8 mouse cellular contexts compared by ENCODE assay signal in genomic region chr17:83854284-83854918, GRCm38 (mm10). TPM values are rescaled to one million over a fixed set of nuclear protein-coding genes. Genes with fewer than 3 reads are reported as not detected.
DNase-seq lines count a peak whose midpoint lies in the region; ATAC-seq and TF ChIP-seq lines count a peak whose summit lies in the region.

No protein-coding gene starts in this region.

- no peaks in the 10 kb centered on the region for H3K36me3 ChIP-seq in forebrain, embryonic 10.5 days (replicated peaks)
- no peaks in the 10 kb centered on the region for H3K36me3 ChIP-seq in forebrain, embryonic 12.5 days (replicated peaks)
- H3K36me3 ChIP-seq in thymus, adult 2 months (ENCODE audit: control insufficient read depth, insufficient read depth, low read length) = no peaks in the 10 kb centered on the region
- H3K36me3 ChIP-seq in hindbrain, postnatal 0 days (ENCODE audit: insufficient read depth, low read length) = no peaks in the 10 kb centered on the region

- TF ChIP-seq CTCF in thymus, adult 2 months (IDR thresholded peaks at IDR 0.05; ENCODE audit: borderline replicate concordance, control insufficient read depth, extremely low read depth, insufficient read depth, low read length, poor library complexity) = no peak
- TF ChIP-seq CTCF in hindbrain, postnatal 0 days (IDR thresholded peaks at IDR 0.05; ENCODE audit: low read depth) = 0 out of 2 replicates have a peak, but pooled peaks have one; percentile 1

- no peak overlapping the region for H3K27ac ChIP-seq in forebrain, embryonic 10.5 days
- H3K27ac ChIP-seq in forebrain, embryonic 12.5 days = no peak overlapping the region
- no peak overlapping the region for H3K27ac ChIP-seq in thymus, adult 2 months (ENCODE audit: control insufficient read depth, insufficient read depth, low read length)
- H3K27ac ChIP-seq in hindbrain, postnatal 0 days = no peak overlapping the region

- H3K27me3 ChIP-seq in forebrain, embryonic 10.5 days (ENCODE audit: poor library complexity, severe bottlenecking) = peaks cover 9% of the 10 kb centered on the region; the same call in 1 of the 2 replicates
- peaks cover 4% of the 10 kb centered on the region; the same call in 1 of the 2 replicates for H3K27me3 ChIP-seq in forebrain, embryonic 12.5 days
- H3K27me3 ChIP-seq in thymus, adult 2 months (ENCODE audit: control insufficient read depth, insufficient read depth, low read length) = no peaks in the 10 kb centered on the region
- H3K27me3 ChIP-seq in hindbrain, postnatal 0 days (ENCODE audit: insufficient read depth, low read length) = no peaks in the 10 kb centered on the region

- no peak overlapping the region for H3K9ac ChIP-seq in forebrain, embryonic 12.5 days
- H3K9ac ChIP-seq in hindbrain, postnatal 0 days (replicated peaks; ENCODE audit: low read length) = no peak overlapping the region

- peak; percentile 42 for DNase-seq in forebrain, embryonic 10.5 days (ENCODE audit: extremely low spot score, low spot score)
- DNase-seq in thymus, postnatal 14 days = peak; percentile 47
- no peak for DNase-seq in thymus, adult 2 months
- no peak for DNase-seq in hindbrain, postnatal 0 days (ENCODE audit: low spot score)
- no peak for DNase-seq in layer of hippocampus, postnatal 10 days (ENCODE audit: low spot score in 2 of 2)
- DNase-seq in adipocyte (ENCODE audit: low spot score) = no peak

- H3K9me3 ChIP-seq in forebrain, embryonic 10.5 days = no peaks in the 10 kb centered on the region
- no peaks in the 10 kb centered on the region for H3K9me3 ChIP-seq in forebrain, embryonic 12.5 days
- no peaks in the 10 kb centered on the region for H3K9me3 ChIP-seq in hindbrain, postnatal 0 days (ENCODE audit: low read length)

- peaks cover 14% of the 10 kb centered on the region for H3K4me1 ChIP-seq in forebrain, embryonic 10.5 days
- peaks cover 10% of the 10 kb centered on the region for H3K4me1 ChIP-seq in forebrain, embryonic 12.5 days
- H3K4me1 ChIP-seq in thymus, adult 2 months (replicated peaks; ENCODE audit: control insufficient read depth, insufficient read depth, low read length) = peaks cover 6% of the 10 kb centered on the region; the same call in 1 of the 2 replicates
- H3K4me1 ChIP-seq in hindbrain, postnatal 0 days (ENCODE audit: insufficient read depth, low read length) = no peaks in the 10 kb centered on the region

- no peak for ATAC-seq in forebrain, embryonic 12.5 days (ENCODE audit: low FRiP score)
- peak; percentile 45 for ATAC-seq in hindbrain, postnatal 0 days
- ATAC-seq in megakaryocyte, adult 5-6 weeks (ENCODE audit: poor library complexity, severe bottlenecking) = peak; percentile 74

- peak overlapping the region; percentile 10 for H3K4me3 ChIP-seq in forebrain, embryonic 10.5 days
- H3K4me3 ChIP-seq in forebrain, embryonic 12.5 days (replicated peaks) = no peak overlapping the region
- no peak overlapping the region for H3K4me3 ChIP-seq in thymus, adult 2 months (ENCODE audit: control insufficient read depth, insufficient read depth, low read length)
- H3K4me3 ChIP-seq in hindbrain, postnatal 0 days (ENCODE audit: low read length) = no peak overlapping the region

- no peak overlapping the region for H3K4me2 ChIP-seq in forebrain, embryonic 12.5 days
- no peak overlapping the region for H3K4me2 ChIP-seq in hindbrain, postnatal 0 days (ENCODE audit: low read depth, low read length)

- no peak for TF ChIP-seq POLR2A in thymus, adult 2 months (IDR thresholded peaks at IDR 0.05; ENCODE audit: control insufficient read depth, extremely low read depth, insufficient read depth, low read length, poor library complexity)

- WGBS in forebrain, embryonic 10.5 days = 45% methylated on average over 12 of the region's 12 CpGs
- 49% methylated on average over 12 of the region's 12 CpGs for WGBS in forebrain, embryonic 12.5 days
- WGBS in thymus, adult 2 months = 75% methylated on average over 12 of the region's 12 CpGs
- 52% methylated on average over 12 of the region's 12 CpGs for WGBS in hindbrain, postnatal 0 days

RNA-seq across cellular contexts. Expression of gene Haao, which starts 6.6 kb away (rescaled TPM):
- polyA plus RNA-seq in forebrain, embryonic 10.5 days (2016; fragmentation: Nextera tagmentation; extraction: Ambion mirVana) = 0.25 and 0.36 TPM in 2 replicates
- not detected in 2 replicates for polyA plus RNA-seq in forebrain, embryonic 12.5 days (2016; fragmentation: Nextera tagmentation; extraction: Ambion mirVana)
- 10.4 and 11.4 TPM in 2 replicates for polyA plus RNA-seq in thymus, adult 2 months (2012; rRNA removed)
- 0.65 and 1.3 TPM in 2 replicates for total RNA-seq in hindbrain, postnatal 0 days (2014; rRNA removed)
- polyA plus RNA-seq in hindbrain, postnatal 0 days (2015; fragmentation: Nextera tagmentation; extraction: Ambion mirVana) = 0.28 and 0.76 TPM in 2 replicates
- 62.7 and 66.8 TPM in 2 replicates for total RNA-seq in megakaryocyte, adult 5-6 weeks (2015)
- 52.6 and 53.5 TPM in 2 replicates for total RNA-seq in megakaryocyte, adult 5-6 weeks (2017)
- not detected for total RNA-seq in layer of hippocampus, postnatal 10 days (2021)

Comparison
In these comparisons a context has a peak if more than half of its experiments do, and no peak if none do; other contexts are left out.
1. DNase-seq: peak in forebrain, embryonic 10.5 days (single experiment) and thymus, postnatal 14 days (single experiment); none in thymus, adult 2 months (single experiment), hindbrain, postnatal 0 days (single experiment), layer of hippocampus, postnatal 10 days (0 of 2) and adipocyte (single experiment).